In the genomic region with DNA sequence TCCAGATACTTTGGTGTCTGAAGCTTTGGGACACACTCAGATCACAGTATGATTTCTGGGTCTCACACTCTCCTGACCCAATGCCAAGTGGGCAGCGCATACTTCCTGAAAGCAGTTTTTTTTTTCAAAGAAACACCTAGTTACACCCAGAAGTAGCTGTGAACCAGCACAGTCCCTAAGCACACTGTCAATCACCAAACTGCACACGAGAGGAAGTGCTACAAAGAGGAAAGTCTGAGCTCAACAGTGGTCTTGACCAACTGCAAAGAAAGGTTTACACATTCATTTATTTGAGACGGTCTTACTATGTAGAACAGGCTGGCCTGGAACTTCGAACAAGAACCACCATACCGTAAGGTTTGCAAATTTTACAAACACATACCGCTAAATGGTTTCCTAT, we compare ENCODE assay signal across 13 mouse cellular contexts.
"Had no signal": no experiment of that assay in that cellular context is flagged by ENCODE, and none has a peak within 500 bp of the region (broad histone marks: within the 10 kb centered on the region; RNA-seq: fewer than 3 reads in every experiment).

No protein-coding gene starts in this region.

- ATAC-seq: intestine, embryonic 16.5 days; liver, postnatal 0 days; midbrain, embryonic 16.5 days had no signal

- H3K9ac ChIP-seq: limb, embryonic 15.5 days; liver, embryonic 13.5 days; liver, postnatal 0 days; midbrain, embryonic 12.5 days; neural tube, embryonic 15.5 days had no signal

- H3K4me1 ChIP-seq: limb, embryonic 15.5 days; liver, embryonic 13.5 days; neural tube, embryonic 15.5 days had no signal

- H3K36me3 ChIP-seq: limb, embryonic 15.5 days; liver, embryonic 13.5 days; midbrain, embryonic 12.5 days; neural tube, embryonic 15.5 days had no signal

- H3K27ac ChIP-seq: limb, embryonic 15.5 days; liver, embryonic 13.5 days; midbrain, embryonic 12.5 days; neural tube, embryonic 15.5 days had no signal

- DNase-seq: kidney, adult 8-10 months; kidney, postnatal 25 days; layer of hippocampus, postnatal 36 days; liver, embryonic 13.5 days; liver, postnatal 0 days; right cerebral cortex, adult 18-20 months; right cerebral cortex, postnatal 25 days; thymus, postnatal 4 days had no signal

- H3K4me2 ChIP-seq: limb, embryonic 15.5 days; liver, embryonic 13.5 days; midbrain, embryonic 12.5 days; neural tube, embryonic 15.5 days had no signal

- H3K27me3 ChIP-seq: limb, embryonic 15.5 days; liver, embryonic 13.5 days; midbrain, embryonic 12.5 days; neural tube, embryonic 15.5 days had no signal

- H3K9me3 ChIP-seq: limb, embryonic 15.5 days; liver, embryonic 13.5 days; midbrain, embryonic 12.5 days; neural tube, embryonic 15.5 days had no signal

- H3K4me3 ChIP-seq: limb, embryonic 15.5 days; liver, embryonic 13.5 days; midbrain, embryonic 12.5 days; neural tube, embryonic 15.5 days had no signal
